Mouse (Mus musculus) hindbrain, embryonic 14.5 days (tissue): ENCODE results near the gene Olfr548-ps1. TPM values are rescaled to one million over a fixed set of nuclear protein-coding genes. Genes with fewer than 3 reads are reported as not detected.
A peak's percentile ranks its signal among the peaks of the same experiment; 100 is the strongest.

Experiments
- ATAC-seq: fragments of 200-750 bp; cut with Nextera tagmentation; 2 replicates; pipeline ENCODE4 v1.8.0; 2017; ENCODE audit warnings: moderate number of reproducible peaks, mild to moderate bottlenecking, moderate TSS enrichment, moderate library complexity; ENCODE audit not compliant: low FRiP score
- DNase-seq: peaks from one replicate; pipeline ENCODE4 v3.0.0-alpha.2; 2015; ENCODE audit warnings: low spot score
- H3K27ac ChIP-seq: fragments of 300-500 bp; sonication (generic); 2 replicates; pipeline ENCODE4 v1.5.1; 2014; ENCODE audit warnings: mild to moderate bottlenecking, moderate library complexity
- H3K27me3 ChIP-seq: fragments of 300-500 bp; sonication (generic); 2 replicates; pipeline ENCODE4 v1.6.1; 2014; ENCODE audit warnings: mild to moderate bottlenecking, low read length, mixed read lengths; ENCODE audit not compliant: control insufficient read depth, insufficient read depth
- H3K36me3 ChIP-seq: fragments of 300-500 bp; sonication (generic); replicated peaks from 2 replicates; pipeline ENCODE4 v1.6.1; 2014; ENCODE audit not compliant: control insufficient read depth, insufficient read depth
- H3K4me1 ChIP-seq: fragments of 300-500 bp; sonication (generic); replicated peaks from 2 replicates; pipeline ENCODE4 v1.6.1; 2014; ENCODE audit warnings: antibody characterized with exemption, low read length, mixed read lengths; ENCODE audit not compliant: control insufficient read depth, insufficient read depth
- H3K4me2 ChIP-seq: fragments of 300-500 bp; sonication (generic); replicated peaks from 2 replicates; pipeline ENCODE4 v1.6.1; 2014; ENCODE audit warnings: mild to moderate bottlenecking, moderate library complexity
- H3K4me3 ChIP-seq: fragments of 300-500 bp; sonication (generic); replicated peaks from 2 replicates; pipeline ENCODE4 v1.5.1; 2014; ENCODE audit warnings: mild to moderate bottlenecking, low read length
- H3K9ac ChIP-seq: fragments of 300-500 bp; sonication (generic); 2 replicates; pipeline ENCODE4 v1.6.1; 2014
- H3K9me3 ChIP-seq: fragments of 300-500 bp; sonication (generic); 2 replicates; pipeline ENCODE4 v1.6.1; 2016; ENCODE audit warnings: low read length; ENCODE audit not compliant: control insufficient read depth
- WGBS: fragments of 180-500 bp; shearing (Covaris S2); extraction: QIAGEN DNeasy Blood & Tissue Kit; methylation state at CpG from one replicate; pipeline ENCODE4 v1.1.7; 2014; 5-methylcytosine and 5-hydroxymethylcytosine counted together
- polyA plus RNA-seq: library from polyadenylated mRNA; unstranded; fragments of >200 nt; fragmentation: Nextera tagmentation; extraction: Ambion mirVana; gene quantifications from 2 replicates; pipeline ENCODE4 v1.2.1, GENCODE M21; 2014

Olfr548-ps1 gene
- polyA plus RNA-seq, 1 experiment from 2014 or later: not detected

GRCm38 (mm10) chr7:102564999-102565997 is 24.6 kb downstream of the Olfr548-ps1 start, which contains the start of gene Trim21:
Gene Trim21, minus strand, starts transcription at chr7:102565486.
- Histone ChIP-seq H3K4me1 (no peaks in the 10 kb centered on the region), H3K4me3 (peak within 1 kb of the TSS; percentile 24), H3K27me3 (no peaks in the 10 kb centered on the region), H3K36me3 (no peaks in the 10 kb centered on the region), H3K9me3 (no peaks in the 10 kb centered on the region), H3K4me2 (peak within 1 kb of the TSS; percentile 39), H3K9ac (peak within 1 kb of the TSS; percentile 24; the same call in 1 of the 2 replicates), H3K27ac (no peak within 1 kb of the TSS)
- 23% methylated on average over 10 of the region's 10 CpGs for WGBS
- DNase-seq (peak; percentile 26), ATAC-seq (peak; percentile 59; the same call in 1 of the 2 replicates)

- WGBS: 90% methylated on average over 4 of the region's 4 CpGs
- Histone ChIP-seq H3K27me3 (no peaks in the 10 kb centered on the region), H3K4me1 (no peaks in the 10 kb centered on the region), H3K4me3 (no peak overlapping the region), H3K9ac (no peak overlapping the region), H3K9me3 (no peaks in the 10 kb centered on the region), H3K36me3 (no peaks in the 10 kb centered on the region), H3K27ac (no peak overlapping the region), H3K4me2 (no peak overlapping the region)
- DNase-seq (no peak), ATAC-seq (no peak)
These were observed 25.5 kb downstream of the Olfr548-ps1 start for GRCm38 (mm10) chr7:102566219-102566618.

GRCm38 (mm10) chr7:102571142-102571541 is 30.4 kb downstream of the Olfr548-ps1 start, which contains the start of gene Olfr550:
Gene Olfr550, plus strand, starts transcription at chr7:102571442.
- no peak for DNase-seq
- no peaks in the 10 kb centered on the region for H3K4me1 ChIP-seq
- no peak within 1 kb of the TSS for H3K9ac ChIP-seq
- 95% methylated on average over 8 of the region's 8 CpGs for WGBS
- no peaks in the 10 kb centered on the region for H3K36me3 ChIP-seq
- no peaks in the 10 kb centered on the region for H3K9me3 ChIP-seq
- ATAC-seq: no peak
- H3K4me3 ChIP-seq: no peak within 1 kb of the TSS
- no peaks in the 10 kb centered on the region for H3K27me3 ChIP-seq
- H3K27ac ChIP-seq: no peak within 1 kb of the TSS
- H3K4me2 ChIP-seq: no peak within 1 kb of the TSS

- no peaks in the 10 kb centered on the region for H3K27me3 ChIP-seq
- H3K9me3 ChIP-seq: no peaks in the 10 kb centered on the region
- H3K9ac ChIP-seq: no peak overlapping the region
- H3K4me3 ChIP-seq: no peak overlapping the region
- no peaks in the 10 kb centered on the region for H3K4me1 ChIP-seq
- no peaks in the 10 kb centered on the region for H3K36me3 ChIP-seq
- H3K4me2 ChIP-seq: no peak overlapping the region
- no peak overlapping the region for H3K27ac ChIP-seq
- WGBS: 60% methylated on average over 3 of the region's 3 CpGs
- ATAC-seq (no peak), DNase-seq (no peak)
These were observed 32.6 kb downstream of the Olfr548-ps1 start for GRCm38 (mm10) chr7:102573174-102573830.

- Histone ChIP-seq H3K27me3 (no peaks in the 10 kb centered on the region), H3K9ac (no peak overlapping the region), H3K9me3 (no peaks in the 10 kb centered on the region), H3K36me3 (no peaks in the 10 kb centered on the region), H3K27ac (no peak overlapping the region), H3K4me1 (no peaks in the 10 kb centered on the region), H3K4me2 (no peak overlapping the region), H3K4me3 (no peak overlapping the region)
- ATAC-seq: no peak
- 83% methylated on average over 6 of the region's 6 CpGs for WGBS
- no peak for DNase-seq
These were observed 35.3 kb downstream of the Olfr548-ps1 start for GRCm38 (mm10) chr7:102575998-102576397.

- ATAC-seq: no peak
- WGBS: 99% methylated on average over 3 of the region's 3 CpGs
- no peak within 1 kb of the TSS for H3K4me2 ChIP-seq
- no peaks in the 10 kb centered on the region for H3K4me1 ChIP-seq
- H3K27ac ChIP-seq: no peak within 1 kb of the TSS
- no peak within 1 kb of the TSS for H3K9ac ChIP-seq
- no peak within 1 kb of the TSS for H3K4me3 ChIP-seq
- no peaks in the 10 kb centered on the region for H3K27me3 ChIP-seq
- H3K9me3 ChIP-seq: no peaks in the 10 kb centered on the region
- H3K36me3 ChIP-seq: no peaks in the 10 kb centered on the region
- no peak for DNase-seq
These were observed 51.1 kb downstream of the Olfr548-ps1 start, which contains the start of gene Olfr551 for GRCm38 (mm10) chr7:102591786-102592185. Gene Olfr551, minus strand, starts transcription at chr7:102591886.

Other genes with a start within 250 kb of the Olfr548-ps1 start
- 44.1 and 54.6 TPM in 2 replicates for gene Rrm1, start 99.2 kb upstream of the Olfr548-ps1 start, polyA plus RNA-seq
- gene Olfr543, start 59.2 kb upstream of the Olfr548-ps1 start, polyA plus RNA-seq: 0.18 and 0.39 TPM in 2 replicates
- 0.09 and 0.11 TPM in 2 replicates for gene Olfr544, start 52.6 kb upstream of the Olfr548-ps1 start, polyA plus RNA-seq
- gene Olfr545, start 41.3 kb upstream of the Olfr548-ps1 start, polyA plus RNA-seq: 0.17 and 0.23 TPM in 2 replicates
- gene Olfr547, start 6.1 kb upstream of the Olfr548-ps1 start, polyA plus RNA-seq: not detected in 2 replicates
- gene Olfr549, start 9.0 kb downstream of the Olfr548-ps1 start, polyA plus RNA-seq: not detected in 2 replicates
- 0.11 and 0.57 TPM in 2 replicates for gene Trim21, start 24.6 kb downstream of the Olfr548-ps1 start, polyA plus RNA-seq
- not detected in 2 replicates for gene Olfr550, start 30.5 kb downstream of the Olfr548-ps1 start, polyA plus RNA-seq
- gene Olfr551, start 51.0 kb downstream of the Olfr548-ps1 start, polyA plus RNA-seq: not detected in 2 replicates
- gene Olfr552, start 56.9 kb downstream of the Olfr548-ps1 start, polyA plus RNA-seq: not detected in 2 replicates
- not detected in 2 replicates for gene Olfr553, start 77.3 kb downstream of the Olfr548-ps1 start, polyA plus RNA-seq
- not detected in 2 replicates for gene Olfr554, start 97.5 kb downstream of the Olfr548-ps1 start, polyA plus RNA-seq
- gene Olfr555, start 117.9 kb downstream of the Olfr548-ps1 start, polyA plus RNA-seq: not detected in 2 replicates
- not detected in 2 replicates for gene Olfr556, start 124.0 kb downstream of the Olfr548-ps1 start, polyA plus RNA-seq
- gene Trim68, start 146.4 kb downstream of the Olfr548-ps1 start, polyA plus RNA-seq: 8.3 and 8.4 TPM in 2 replicates
- not detected in 2 replicates for gene Olfr557, start 155.0 kb downstream of the Olfr548-ps1 start, polyA plus RNA-seq
- gene Olfr558, start 161.3 kb downstream of the Olfr548-ps1 start, polyA plus RNA-seq: 0.08 and 0.22 TPM in 2 replicates
- not detected in 2 replicates for gene Olfr33, start 178.2 kb downstream of the Olfr548-ps1 start, polyA plus RNA-seq
- not detected in 2 replicates for gene Olfr559, start 186.6 kb downstream of the Olfr548-ps1 start, polyA plus RNA-seq
- gene Olfr560, start 218.5 kb downstream of the Olfr548-ps1 start, polyA plus RNA-seq: not detected in 2 replicates
- 0.13 and 0.17 TPM in 2 replicates for gene Olfr78, start 218.6 kb downstream of the Olfr548-ps1 start, polyA plus RNA-seq
- not detected in 2 replicates for gene Olfr561, start 230.3 kb downstream of the Olfr548-ps1 start, polyA plus RNA-seq